Comparison of ENCODE assay signal across 29 mouse cellular contexts in the genomic region with DNA sequence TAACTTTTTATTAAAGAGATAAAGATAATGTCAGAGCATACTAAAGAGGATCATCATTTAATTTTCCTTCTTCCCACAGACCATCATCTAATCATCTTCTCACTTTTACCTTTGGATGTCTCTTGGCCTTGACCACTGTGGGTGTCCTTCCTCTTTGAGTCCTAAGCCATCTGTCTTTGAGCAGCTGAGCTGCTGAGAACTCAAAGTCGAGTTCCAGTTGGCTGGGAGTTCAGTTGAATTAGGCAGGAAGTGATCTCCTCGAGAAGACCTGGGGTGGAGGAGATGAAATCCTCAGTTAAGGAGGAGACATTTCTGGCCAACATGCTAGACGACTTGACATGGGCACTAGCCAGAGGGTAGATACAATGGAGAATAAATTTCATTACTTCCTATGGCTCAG.
DNase-seq lines count a peak whose midpoint lies in the region; ATAC-seq lines count a peak whose summit lies in the region.
"Had no signal": no experiment of that assay in that cellular context is flagged by ENCODE, and none has a peak within 500 bp of the region (broad histone marks: within the 10 kb centered on the region; RNA-seq: fewer than 3 reads in every experiment).

No protein-coding gene starts in this region.

- H3K27me3 ChIP-seq in midbrain, embryonic 11.5 days (ENCODE audit: control insufficient read depth, insufficient read depth, low read length): no peaks in the 10 kb centered on the region
- H3K27me3 ChIP-seq: CH12.LX; embryonic facial prominence, embryonic 12.5 days; embryonic facial prominence, embryonic 15.5 days; heart, embryonic 13.5 days; hindbrain, embryonic 12.5 days; hindbrain, embryonic 15.5 days; Patski had no signal

- H3K27ac ChIP-seq in midbrain, embryonic 11.5 days (ENCODE audit: low read depth, low read length): no peak overlapping the region
- H3K27ac ChIP-seq: embryonic facial prominence, embryonic 12.5 days; embryonic facial prominence, embryonic 15.5 days; heart, adult 2 months; heart, embryonic 10.5 days; heart, embryonic 13.5 days; hindbrain, embryonic 12.5 days; hindbrain, embryonic 15.5 days had no signal

- H3K36me3 ChIP-seq in midbrain, embryonic 11.5 days (ENCODE audit: control insufficient read depth, insufficient read depth, low read length): no peaks in the 10 kb centered on the region
- H3K36me3 ChIP-seq: embryonic facial prominence, embryonic 12.5 days; embryonic facial prominence, embryonic 15.5 days; G1E; heart, embryonic 10.5 days; heart, embryonic 13.5 days; hindbrain, embryonic 12.5 days; hindbrain, embryonic 15.5 days had no signal

- peak; percentile 94 for DNase-seq in brain, adult 2 months (ENCODE audit: low read depth, low spot score)
- peak; percentile 78 for DNase-seq in cerebellum, adult 11-12 months
- peak; percentile 52 for DNase-seq in cerebellum, adult 8-10 months
- DNase-seq in cerebellum, postnatal 14 days: peak; percentile 32 to 66
- DNase-seq in layer of hippocampus, adult 9-10 months (ENCODE audit: low spot score): no peak
- no peak for DNase-seq in midbrain, embryonic 11.5 days (ENCODE audit: low spot score, missing footprints)
- DNase-seq in gastrocnemius, adult 18-20 months (ENCODE audit: low spot score): no peak
- DNase-seq in right cerebral cortex, adult 18-20 months: no peak
- DNase-seq: adrenal gland, postnatal 10 days; adrenal gland, postnatal 36 days; B cell, adult 2 months; forebrain, postnatal 0 days; gastrocnemius, postnatal 10 days; gastrocnemius, postnatal 36 days; heart, adult 2 months; heart, postnatal 14 days; heart, postnatal 4 days; kidney, adult 2 months had no signal

- no peak overlapping the region for H3K4me2 ChIP-seq in midbrain, embryonic 11.5 days
- H3K4me2 ChIP-seq: embryonic facial prominence, embryonic 12.5 days; embryonic facial prominence, embryonic 15.5 days; heart, embryonic 13.5 days; hindbrain, embryonic 12.5 days; hindbrain, embryonic 15.5 days had no signal

- WGBS in midbrain, embryonic 11.5 days: 67% methylated on average over 3 of the region's 3 CpGs

- H3K4me1 ChIP-seq in midbrain, embryonic 11.5 days (ENCODE audit: control insufficient read depth, insufficient read depth, low read length): no peaks in the 10 kb centered on the region
- H3K4me1 ChIP-seq: embryonic facial prominence, embryonic 12.5 days; embryonic facial prominence, embryonic 15.5 days; heart, embryonic 10.5 days; heart, embryonic 13.5 days; hindbrain, embryonic 12.5 days; hindbrain, embryonic 15.5 days had no signal

- ATAC-seq in midbrain, embryonic 11.5 days (ENCODE audit: low FRiP score): no peak
- ATAC-seq: forebrain, embryonic 14.5 days; forebrain, postnatal 0 days; intestine, postnatal 0 days; Patski had no signal

- no peaks in the 10 kb centered on the region for H3K9me3 ChIP-seq in midbrain, embryonic 11.5 days (ENCODE audit: control insufficient read depth, low read length)
- H3K9me3 ChIP-seq: embryonic facial prominence, embryonic 12.5 days; embryonic facial prominence, embryonic 15.5 days; G1E; heart, embryonic 10.5 days; hindbrain, embryonic 12.5 days; hindbrain, embryonic 15.5 days had no signal

- no peak overlapping the region for H3K4me3 ChIP-seq in midbrain, embryonic 11.5 days (ENCODE audit: low read depth, low read length)
- H3K4me3 ChIP-seq: embryonic facial prominence, embryonic 12.5 days; embryonic facial prominence, embryonic 15.5 days; heart, adult 2 months; heart, embryonic 10.5 days; heart, embryonic 13.5 days; hindbrain, embryonic 12.5 days; hindbrain, embryonic 15.5 days had no signal

- no peak overlapping the region for H3K9ac ChIP-seq in midbrain, embryonic 11.5 days (ENCODE audit: low read length)
- H3K9ac ChIP-seq: embryonic facial prominence, embryonic 12.5 days; embryonic facial prominence, embryonic 15.5 days; forebrain, postnatal 0 days; heart, embryonic 13.5 days; hindbrain, embryonic 12.5 days; hindbrain, embryonic 15.5 days had no signal

Comparison
In these comparisons a context has a peak if more than half of its experiments do, and no peak if none do; other contexts are left out.
1. DNase-seq: peak in brain, adult 2 months (single experiment), cerebellum, adult 11-12 months (single experiment), cerebellum, adult 8-10 months (single experiment) and cerebellum, postnatal 14 days (2 of 2); none in layer of hippocampus, adult 9-10 months (single experiment), midbrain, embryonic 11.5 days (single experiment), gastrocnemius, adult 18-20 months (single experiment) and right cerebral cortex, adult 18-20 months (single experiment).